Mouse (Mus musculus): ENCODE data around the gene Irgq. TPM values are rescaled to one million over a fixed set of nuclear protein-coding genes. Genes with fewer than 3 reads are reported as not detected.
"Not testable (repeated sequence)": the region's sequence is repeated elsewhere in the genome, so short reads cannot be mapped to it uniquely, and the experiment has no call there.

Irgq gene
- total RNA-seq, 2 experiments from 2014 or later = 16.7 to 17.2 TPM

GRCm38 (mm10) chr7:24516319-24516718 lies 14.2 kb upstream of the Irgq start:
- not testable (repeated sequence) for DNase-seq

- DNase-seq = no peak
Measured at GRCm38 (mm10) chr7:24517077-24517476, 13.4 kb upstream of the Irgq start.

GRCm38 (mm10) chr7:24517654-24518053 lies 12.8 kb upstream of the Irgq start:
- DNase-seq = no peak

DNA sequence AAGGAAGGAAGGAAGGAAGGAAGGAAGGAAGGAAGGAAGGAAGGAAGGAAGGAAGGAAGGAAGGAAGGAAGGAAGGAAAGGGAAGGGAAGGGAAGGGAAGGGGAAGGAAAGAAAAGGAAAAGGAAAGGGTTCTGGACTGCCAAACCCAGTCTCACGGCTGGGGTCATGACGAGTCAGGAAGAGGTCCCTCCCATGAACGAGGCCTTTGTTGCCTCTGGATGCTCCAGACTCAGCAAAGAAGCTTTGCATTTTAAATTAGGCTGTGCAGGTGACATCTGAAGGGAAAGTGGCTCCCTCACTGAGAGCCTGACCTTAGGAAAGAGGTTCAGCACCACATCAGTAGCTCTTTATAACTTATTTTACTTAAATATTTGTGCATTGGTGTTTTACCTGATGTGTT lies 11.4 kb upstream of the Irgq start:
- DNase-seq = no peak

- DNase-seq = not testable (repeated sequence)
Measured at GRCm38 (mm10) chr7:24520054-24520453, 10.4 kb upstream of the Irgq start.

GRCm38 (mm10) chr7:24522805-24523204 lies 7.7 kb upstream of the Irgq start:
- no peak for DNase-seq

DNA sequence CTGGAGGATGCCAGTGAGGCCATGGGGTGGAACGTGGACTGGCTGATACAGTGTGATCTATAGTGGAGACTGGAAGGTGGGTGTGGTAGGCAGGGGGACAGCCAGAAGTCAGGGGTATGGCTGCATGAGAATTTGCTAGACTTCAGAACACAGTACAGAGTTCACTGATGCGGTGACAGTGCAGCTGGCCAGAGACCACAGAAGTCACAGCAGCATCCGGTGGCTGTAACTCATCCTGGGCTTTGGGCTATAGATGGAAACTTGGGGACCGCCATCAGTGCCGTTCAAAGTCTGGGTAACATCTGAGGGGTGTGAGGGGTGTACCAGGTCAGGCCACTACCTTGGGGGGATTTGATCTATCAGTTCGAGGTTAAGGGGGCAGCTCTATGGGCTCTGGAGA lies 6.8 kb upstream of the Irgq start:
- no peak for DNase-seq

- no peak for DNase-seq
Measured at GRCm38 (mm10) chr7:24524978-24525377, 5.5 kb upstream of the Irgq start.

- DNase-seq = no peak
Measured at GRCm38 (mm10) chr7:24525686-24526420, 4.6 kb upstream of the Irgq start.

- DNase-seq = no peak
Measured at GRCm38 (mm10) chr7:24528861-24529260, 1.6 kb upstream of the Irgq start.

- DNase-seq = peak; percentile 15
Measured at GRCm38 (mm10) chr7:24529580-24529979, 909 bp upstream of the Irgq start.

GRCm38 (mm10) chr7:24531211-24531971 lies 902 bp downstream of the Irgq start:
- peak; percentile 85 for DNase-seq

- no peak for DNase-seq
Measured at GRCm38 (mm10) chr7:24533031-24533571, 2.6 kb downstream of the Irgq start.

GRCm38 (mm10) chr7:24533806-24534205 lies 3.3 kb downstream of the Irgq start:
- peak; percentile 13 for DNase-seq

- DNase-seq = no peak
Measured at GRCm38 (mm10) chr7:24534301-24534700, 3.8 kb downstream of the Irgq start.

- no peak for DNase-seq
Measured at GRCm38 (mm10) chr7:24537081-24537480, 6.6 kb downstream of the Irgq start.

DNA sequence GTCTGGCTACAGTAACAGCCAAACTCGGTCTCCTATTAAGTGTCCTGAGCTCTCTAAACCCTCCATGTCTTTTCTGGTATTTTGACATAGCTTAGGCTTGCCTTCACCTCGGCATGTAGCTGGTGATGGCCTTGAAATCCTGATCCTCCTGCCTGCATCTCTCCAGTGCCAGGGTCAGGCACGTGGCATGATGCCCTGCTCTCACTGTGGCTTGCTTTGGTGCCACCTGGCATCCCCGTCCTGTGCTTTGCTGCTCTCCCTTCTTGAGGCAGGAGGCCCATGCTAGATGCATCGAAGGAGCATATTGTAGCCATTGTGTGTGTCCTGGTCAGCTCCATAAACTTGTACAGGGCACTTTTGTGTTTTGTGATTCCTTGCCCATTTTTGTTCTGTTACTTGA lies 7.1 kb downstream of the Irgq start:
- no peak for DNase-seq

DNA sequence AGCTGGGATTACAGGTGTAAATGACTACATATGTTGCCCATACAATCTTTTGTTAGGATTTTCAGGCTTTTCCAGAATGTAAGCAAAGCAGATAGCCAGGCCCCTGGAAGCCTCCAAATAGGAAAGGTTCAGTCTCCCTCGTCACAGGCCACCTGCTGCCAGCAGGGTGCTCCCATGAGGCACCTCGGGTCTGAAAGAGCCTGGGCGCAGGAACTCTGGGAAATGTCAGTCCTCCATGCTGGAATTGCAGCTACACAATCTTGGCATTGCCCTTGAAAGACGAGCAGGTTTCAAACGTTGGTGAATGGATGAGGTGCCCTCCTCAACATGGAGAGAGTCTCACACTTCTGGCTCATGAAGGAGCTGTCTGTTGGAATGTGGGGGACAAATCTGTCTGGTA lies 7.7 kb downstream of the Irgq start:
- peak; percentile 38 for DNase-seq

DNA sequence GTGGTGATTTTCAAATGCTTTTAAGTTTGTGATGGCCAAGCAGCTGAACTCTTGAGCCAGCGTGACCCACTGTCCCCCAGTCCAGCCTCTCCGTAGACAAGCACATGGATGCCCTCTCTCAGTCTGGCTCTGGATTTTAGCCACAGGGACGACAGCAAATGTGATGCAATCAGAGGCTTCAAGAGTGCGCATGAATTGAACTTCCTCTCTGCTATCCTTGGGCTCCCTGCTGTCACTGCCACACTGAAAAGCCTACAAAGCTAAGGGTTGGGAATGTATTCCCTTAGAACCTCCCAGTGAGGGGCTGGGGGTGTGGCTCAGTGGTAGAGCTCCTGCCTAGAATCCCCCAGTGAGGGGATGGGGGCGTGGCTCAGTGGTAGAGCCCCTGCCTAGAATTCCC lies 8.2 kb downstream of the Irgq start:
- no peak for DNase-seq

- no peak for DNase-seq
Measured at GRCm38 (mm10) chr7:24539686-24540085, 9.2 kb downstream of the Irgq start.

DNA sequence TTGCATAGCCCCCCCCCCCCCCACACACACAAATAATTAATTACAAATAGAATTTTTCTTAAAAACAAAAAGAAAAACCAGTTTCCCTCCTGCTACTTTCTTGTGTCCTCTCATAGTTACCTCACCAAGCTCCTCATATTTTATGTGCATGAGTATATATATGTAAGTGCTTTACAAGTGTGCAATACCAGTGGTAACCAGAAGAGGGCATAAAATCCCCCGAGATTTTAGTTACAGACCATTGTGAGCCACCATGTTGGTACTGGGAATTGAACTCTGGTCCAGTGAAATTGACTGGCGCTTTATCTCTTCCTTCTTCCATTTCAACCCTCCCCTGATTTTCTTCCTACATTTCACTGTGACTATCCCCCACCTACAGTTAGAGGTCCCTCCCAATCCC lies 14.0 kb downstream of the Irgq start:
- DNase-seq = no peak

DNA sequence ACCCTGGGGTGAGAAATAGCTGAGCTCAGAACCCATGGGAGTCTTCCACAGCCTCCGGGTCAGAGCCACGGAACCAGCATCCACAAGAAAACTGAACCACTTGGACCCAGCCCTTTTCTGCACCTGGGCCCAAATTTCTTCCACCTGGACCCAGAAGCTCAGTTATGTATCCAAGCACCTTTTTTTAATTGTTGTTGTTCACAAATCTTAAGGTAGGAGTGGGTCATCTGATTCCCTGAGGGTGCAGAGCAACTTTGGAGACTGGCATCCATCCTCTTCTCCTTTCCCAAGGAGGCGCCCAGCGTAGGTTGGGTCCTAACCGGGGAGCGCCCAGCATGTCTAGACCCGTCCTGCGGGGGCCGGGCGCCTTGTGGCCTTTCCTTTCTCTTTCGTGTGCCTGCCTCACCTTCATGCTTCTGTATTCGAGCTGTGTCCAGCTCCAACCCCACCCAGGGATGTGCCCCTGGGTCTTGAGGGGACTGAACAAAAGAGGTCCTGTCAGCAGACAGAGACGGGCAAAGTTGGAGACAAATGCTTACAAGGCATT lies 15.7 kb downstream of the Irgq start, which contains the start of the genes Pinlyp and Xrcc1:
Gene Pinlyp (minus strand): TSS at position 51 of the 547 bp plus-strand sequence.
Gene Xrcc1 (plus strand): TSS at position 222 of the 547 bp plus-strand sequence.
- peak; percentile 12 for DNase-seq
